Mouse (Mus musculus) gastrocnemius, postnatal 14 days (tissue): ENCODE results near the gene Cnnm2. TPM values are rescaled to one million over a fixed set of nuclear protein-coding genes. Genes with fewer than 3 reads are reported as not detected.

Source experiments
- DNase-seq: peaks from one replicate; pipeline ENCODE4 v3.0.0; 2021; ENCODE audit warnings: mixed read lengths
- intact Hi-C: fragments of 180-260 bp; cut with DNase I; formaldehyde crosslinking; loops from one replicate; pipeline ENCODE4 v1.15.1; 2025; ENCODE audit warnings: low total_unique reads
- total RNA-seq, 2 experiments: library from RNA; stranded (reverse); gene quantifications; 2 replicates each; pipeline ENCODE4 v1.2.3; 2021

Gene Cnnm2
- total RNA-seq, 2 experiments from 2014 or later: 4.0 to 4.1 TPM

DNA sequence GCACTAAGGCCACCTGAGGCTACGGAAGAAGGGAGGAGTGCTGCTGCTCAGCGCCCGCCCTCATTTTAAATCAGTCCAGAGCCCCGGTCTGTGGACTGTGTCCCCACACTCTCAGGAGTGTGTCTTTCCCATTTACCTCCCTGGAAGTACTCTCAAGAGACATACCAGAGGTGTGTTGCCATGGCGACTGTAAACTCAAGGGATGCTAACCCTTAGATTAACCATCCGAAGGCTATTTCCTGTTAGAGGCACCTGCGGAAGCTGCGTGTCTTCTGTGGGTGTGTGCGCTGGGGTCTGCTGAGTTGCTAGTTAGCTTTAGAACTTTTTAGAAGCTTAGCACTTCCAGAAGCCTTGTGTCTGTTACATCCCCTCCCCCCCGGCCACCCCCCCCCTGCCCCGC, 107.7 kb downstream of the Cnnm2 start:
- intact Hi-C loops: loop anchor here (5.0 to 10.0 kb wide), 2 partner anchors 197 to 274 kb away; partner anchors contain the start of genes Cyp17a1 and Wbp1l
- no peak for DNase-seq

DNA sequence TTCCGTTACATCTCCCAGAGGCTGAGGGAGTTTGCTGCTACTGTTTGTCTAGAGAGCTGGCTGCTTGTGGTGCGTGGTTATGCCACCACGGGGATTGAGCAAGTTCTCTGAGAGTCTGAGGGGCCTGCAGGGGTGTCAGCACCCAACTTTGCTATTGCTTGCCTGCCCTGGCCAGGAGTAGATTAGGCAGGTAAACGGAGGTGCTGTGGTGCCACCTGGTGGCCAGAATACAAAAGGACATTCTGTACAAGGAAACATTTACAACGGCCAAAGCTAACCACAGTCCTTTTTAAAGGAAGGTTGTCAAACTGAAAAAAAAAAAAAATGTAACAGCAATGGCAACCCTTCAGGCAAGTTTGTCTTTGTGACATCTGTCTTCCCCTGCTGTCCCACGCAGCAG, 108.1 kb downstream of the Cnnm2 start:
- peak; percentile 68 for DNase-seq
- intact Hi-C loops: loop anchor here (5.0 to 10.0 kb wide), 2 partner anchors 197 to 275 kb away; partner anchors contain the start of genes Cyp17a1 and Wbp1l

DNA sequence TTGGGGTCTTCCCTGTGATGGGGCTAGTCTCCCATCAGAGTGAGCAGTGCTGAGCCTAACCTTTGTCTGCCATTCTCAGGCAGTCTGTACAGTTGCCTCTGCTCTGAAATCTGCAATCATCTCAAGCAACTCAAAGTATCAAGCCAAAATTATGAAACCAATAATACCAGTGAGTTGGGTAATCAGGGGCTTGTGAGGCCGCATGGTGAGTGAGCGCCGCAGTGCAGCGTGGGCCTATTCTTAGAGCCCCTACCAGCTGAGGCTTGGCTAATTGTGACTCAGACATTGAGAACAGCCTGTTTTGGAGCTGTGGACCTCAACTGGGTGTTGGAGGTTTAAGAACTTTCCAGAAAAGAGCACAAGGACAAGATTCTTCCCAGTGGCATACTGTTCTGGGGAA, 109.7 kb downstream of the Cnnm2 start:
- no peak for DNase-seq
- intact Hi-C loops: no loop called here

DNA sequence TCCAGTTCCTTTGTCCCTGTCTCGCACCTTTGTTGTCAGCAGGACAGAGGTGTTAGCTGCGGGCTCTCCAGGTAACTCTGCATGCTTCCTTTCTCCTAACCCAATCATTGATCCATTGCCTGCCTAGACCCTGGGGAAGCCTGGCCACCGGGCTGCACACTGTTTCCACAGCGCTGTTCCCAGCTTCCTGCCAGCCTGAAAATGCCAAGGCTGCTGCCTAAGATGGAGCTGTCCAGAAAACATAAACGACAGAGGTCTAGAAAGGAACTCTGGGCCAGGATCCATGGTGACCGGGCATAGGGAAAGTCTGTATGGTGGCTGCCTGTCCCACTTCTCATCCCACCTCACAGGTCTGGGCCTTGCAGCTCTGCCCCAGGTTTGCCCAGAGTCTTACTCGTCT, 110.3 kb downstream of the Cnnm2 start:
- DNase-seq: no peak
- intact Hi-C loops: no loop called here

DNA sequence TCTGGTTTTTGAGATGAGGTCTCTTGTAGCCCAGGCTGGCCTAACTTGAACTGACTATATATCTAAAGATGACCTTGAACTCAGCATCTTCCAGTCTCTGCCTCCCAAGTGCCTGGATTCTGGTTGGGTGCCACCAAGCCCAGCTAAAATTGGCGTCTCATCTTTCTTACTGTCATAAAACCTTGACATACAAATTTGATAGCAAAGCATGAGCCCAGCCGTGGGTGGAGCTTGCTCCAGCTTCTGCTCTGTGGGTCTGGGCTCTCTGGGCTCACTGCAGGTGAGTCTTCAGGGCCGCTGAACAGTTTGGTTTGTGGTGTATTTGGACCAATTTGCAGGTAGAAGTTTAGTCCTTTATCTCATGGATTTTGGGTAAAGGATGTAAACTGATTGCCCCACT, 112.5 kb downstream of the Cnnm2 start:
- intact Hi-C loops: no loop called here
- no peak for DNase-seq

DNA sequence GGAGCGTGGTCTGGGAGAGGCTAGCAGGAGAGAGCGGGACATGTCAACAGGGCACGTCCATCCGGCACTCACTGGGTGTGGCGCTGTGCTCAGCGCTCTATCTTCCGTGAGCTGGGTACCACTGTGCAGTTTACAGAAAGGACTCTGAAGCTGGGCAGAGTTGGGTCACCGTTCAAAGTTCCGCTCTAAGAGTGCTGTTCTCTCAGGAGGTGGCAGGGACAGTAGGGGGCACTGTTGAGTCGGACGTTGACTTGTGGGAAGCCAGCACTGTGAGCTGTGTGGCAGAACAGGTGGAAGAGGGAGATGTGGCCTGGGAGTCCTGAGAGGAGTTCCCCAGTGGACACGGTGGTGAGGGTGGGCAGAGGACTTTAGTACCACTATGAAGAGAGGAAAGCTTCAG, 114.4 kb downstream of the Cnnm2 start:
- peak; percentile 84 for DNase-seq
- intact Hi-C loops: no loop called here

DNA sequence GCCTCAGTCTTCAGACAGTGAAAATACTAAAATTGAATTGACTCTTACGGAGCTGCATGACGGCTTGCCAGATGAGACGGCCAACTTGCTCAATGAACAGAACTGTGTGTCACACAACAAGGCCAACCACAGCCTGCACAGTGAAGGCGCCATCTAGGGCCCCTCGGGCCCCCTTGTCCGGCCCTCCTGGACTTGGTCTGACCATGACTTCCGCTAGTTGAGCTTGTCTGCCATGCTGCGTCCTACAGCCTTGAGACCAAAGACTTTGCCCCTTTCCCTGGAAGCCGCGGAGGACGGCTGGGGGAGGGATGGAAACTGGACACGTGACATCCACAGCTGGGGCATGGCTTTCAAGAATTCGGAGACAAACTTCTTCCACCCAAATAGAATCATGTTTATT, 116.5 kb downstream of the Cnnm2 start:
- intact Hi-C loops: loop anchor here (2.0 kb wide), 1 partner anchor 113 kb away; no protein-coding TSS in a partner anchor
- DNase-seq: no peak

DNA sequence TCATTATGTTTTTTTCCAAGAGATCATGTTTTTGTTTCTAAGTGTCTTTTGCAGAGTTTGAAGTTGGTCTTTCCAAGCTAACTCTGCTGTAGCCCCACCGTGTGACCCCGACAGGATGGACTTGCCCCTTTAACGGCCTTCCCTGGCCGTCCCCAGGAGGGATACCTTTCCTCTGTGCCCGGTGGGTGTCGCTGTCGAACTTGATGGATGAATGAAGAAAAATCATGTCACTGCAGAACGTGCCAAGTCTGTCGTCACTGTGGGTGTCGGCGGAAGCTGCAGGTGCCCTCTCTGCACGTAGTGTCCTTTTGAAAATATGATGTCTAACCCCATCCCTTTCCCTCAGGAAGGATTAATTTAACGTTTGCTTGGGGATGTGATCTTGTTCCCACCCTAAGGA, 117.0 kb downstream of the Cnnm2 start:
- intact Hi-C loops: loop anchor here (2.0 kb wide), 1 partner anchor 112 kb away; no protein-coding TSS in a partner anchor

DNA sequence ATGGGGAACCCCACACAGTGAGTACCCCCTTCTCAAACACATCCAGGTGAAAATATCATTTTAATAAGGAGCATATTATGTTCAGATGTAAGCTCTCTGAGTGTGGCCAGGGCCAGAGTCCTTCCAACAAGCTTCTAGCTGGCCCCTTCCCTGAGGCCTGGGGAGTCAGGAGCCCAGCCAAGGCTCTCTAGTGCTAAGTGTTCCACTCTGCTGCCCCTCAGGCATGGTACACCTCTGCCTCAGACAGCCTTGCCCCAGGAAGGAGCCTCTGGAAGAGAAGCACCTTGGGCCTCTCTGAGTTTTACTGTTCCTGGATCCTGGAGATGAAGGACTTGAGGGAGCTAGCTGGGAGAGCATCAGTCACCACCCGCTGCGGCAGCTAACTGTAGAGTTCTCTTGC, 118.5 kb downstream of the Cnnm2 start:
- intact Hi-C loops: loop anchor here (2.0 kb wide), 1 partner anchor 111 kb away; no protein-coding TSS in a partner anchor
- DNase-seq: no peak

More for the DNA sequence above, 117.0 kb downstream of the Cnnm2 start:
- peak; percentile 71 for DNase-seq

DNA sequence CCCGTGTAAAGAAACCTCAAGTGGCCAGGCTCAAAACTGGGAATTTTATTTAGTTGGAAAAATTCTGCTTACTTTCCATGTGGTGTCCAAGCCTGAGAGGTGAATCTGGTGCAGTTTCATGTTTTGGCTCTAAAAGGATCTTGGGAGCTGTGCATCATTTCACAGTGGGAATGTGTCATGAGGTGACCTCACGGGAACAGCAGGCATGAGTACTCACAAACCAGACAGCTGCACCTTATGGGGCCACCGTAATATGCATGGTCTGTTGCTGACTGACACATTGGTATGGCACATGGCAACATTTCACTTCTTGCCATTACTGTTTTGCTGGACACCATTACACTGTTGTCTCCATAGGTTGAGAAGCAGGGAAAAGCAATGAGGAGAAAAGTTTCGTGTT, 124.0 kb downstream of the Cnnm2 start:
- intact Hi-C loops: no loop called here
- no peak for DNase-seq

DNA sequence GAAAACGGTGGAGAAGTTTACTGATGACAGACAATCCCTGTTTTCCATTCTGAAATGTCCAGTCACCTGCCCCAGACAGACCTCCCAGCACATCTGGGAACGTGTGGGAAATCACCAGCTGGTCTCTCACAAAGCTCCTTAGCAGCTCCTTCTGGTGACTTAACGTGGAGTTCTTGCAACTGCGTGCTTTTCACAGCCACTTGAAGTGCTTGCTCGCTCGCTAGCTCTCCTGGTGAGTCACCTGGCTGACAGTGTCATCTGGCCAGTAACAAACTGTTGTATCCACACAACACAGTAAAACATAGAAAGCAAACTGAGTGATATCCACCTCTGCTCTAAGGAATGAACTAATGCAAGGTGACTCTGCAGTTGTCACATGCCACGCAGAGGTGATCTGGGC, 125.4 kb downstream of the Cnnm2 start:
- no peak for DNase-seq
- intact Hi-C loops: no loop called here

DNA sequence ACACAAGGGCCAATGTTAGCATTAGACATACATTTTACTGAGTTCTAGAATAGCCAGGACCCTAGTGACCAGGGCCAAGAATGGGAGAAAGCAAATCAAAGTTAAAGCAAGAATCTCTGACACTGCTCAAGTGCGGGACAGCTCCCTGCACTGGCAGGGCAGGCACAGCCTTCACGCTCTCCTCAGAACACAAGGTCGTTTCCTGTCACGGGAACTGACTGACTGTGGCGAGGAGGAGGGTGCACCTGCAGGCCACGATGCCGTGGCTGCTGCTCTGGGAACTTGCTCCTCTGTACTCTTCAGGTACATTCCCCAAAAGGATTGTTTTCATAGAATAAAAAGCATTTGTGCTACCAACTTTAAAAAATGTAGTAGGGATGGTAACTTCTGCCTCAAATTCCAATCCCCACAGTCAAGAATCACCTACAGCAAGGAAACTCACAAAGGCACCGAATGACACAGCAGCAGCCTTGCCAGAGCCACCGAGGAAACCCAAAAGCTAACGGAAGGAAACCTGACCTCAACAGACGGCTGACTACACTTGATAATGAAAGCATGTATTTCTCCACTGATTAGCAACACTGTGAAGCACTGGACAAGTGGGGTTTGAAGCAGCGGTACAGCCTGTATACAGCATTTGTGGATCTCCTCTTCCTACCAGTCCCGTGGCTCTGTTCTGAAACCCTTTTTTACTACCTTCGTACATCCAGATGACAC, 126.6 kb downstream of the Cnnm2 start:
- no peak for DNase-seq
- intact Hi-C loops: no loop called here

DNA sequence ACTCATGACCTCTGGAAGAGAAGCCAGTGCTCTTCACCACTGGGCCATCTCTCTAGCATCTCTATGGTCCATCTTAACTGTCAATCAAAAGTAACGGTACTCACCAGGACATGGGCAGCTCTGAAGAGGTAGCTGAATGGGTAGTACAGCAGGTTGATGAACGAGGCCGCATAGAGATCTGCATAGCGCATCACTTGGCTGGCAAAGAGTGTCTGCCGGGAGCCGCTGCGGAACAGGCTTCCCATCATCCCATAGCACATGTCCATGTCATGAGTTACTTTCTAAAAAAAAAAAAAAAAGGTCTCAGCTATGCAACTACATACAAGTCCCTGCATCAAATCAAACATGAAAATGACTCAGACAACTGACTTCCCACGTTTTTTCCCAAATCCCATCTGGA, 128.3 kb downstream of the Cnnm2 start:
- no peak for DNase-seq
- intact Hi-C loops: no loop called here

DNA sequence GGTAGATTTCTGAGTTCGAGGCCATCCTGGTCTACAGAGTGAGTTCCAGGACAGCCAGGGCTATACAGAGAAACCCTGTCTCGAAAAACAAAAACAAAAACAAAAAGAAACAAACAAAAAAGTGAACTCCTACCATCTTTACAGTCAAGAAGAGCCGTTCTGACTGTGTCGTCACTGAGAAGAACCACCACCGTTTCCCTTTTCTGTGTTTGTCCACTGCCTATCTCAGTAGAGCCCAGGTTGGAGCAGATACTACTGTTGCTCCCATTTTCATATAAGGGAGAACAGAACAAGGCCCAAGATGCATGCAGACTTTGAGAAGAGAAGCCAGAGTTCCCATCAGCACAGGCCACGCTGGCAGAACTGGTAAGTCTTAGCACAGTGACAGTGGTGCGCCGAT, 129.3 kb downstream of the Cnnm2 start:
- DNase-seq: no peak
- intact Hi-C loops: no loop called here

DNA sequence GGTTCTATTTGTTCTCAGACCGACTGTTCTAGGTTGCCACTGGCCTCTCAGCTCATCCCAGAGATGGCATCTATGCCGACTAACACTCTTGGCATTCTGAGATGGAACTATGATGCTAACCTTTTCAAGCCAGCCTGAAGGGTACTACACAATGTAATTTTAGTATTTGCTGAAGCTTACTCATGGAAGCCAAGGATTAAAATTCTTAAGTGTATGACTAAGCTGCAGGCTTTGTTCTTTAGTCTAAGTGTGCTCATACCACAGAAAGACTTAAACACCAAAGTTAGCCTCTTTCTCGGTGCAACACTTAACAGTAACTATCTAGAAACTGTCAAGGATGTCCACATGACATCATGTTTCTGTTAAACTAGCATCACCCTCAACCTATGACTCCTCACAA, 131.5 kb downstream of the Cnnm2 start:
- no peak for DNase-seq
- intact Hi-C loops: no loop called here

DNA sequence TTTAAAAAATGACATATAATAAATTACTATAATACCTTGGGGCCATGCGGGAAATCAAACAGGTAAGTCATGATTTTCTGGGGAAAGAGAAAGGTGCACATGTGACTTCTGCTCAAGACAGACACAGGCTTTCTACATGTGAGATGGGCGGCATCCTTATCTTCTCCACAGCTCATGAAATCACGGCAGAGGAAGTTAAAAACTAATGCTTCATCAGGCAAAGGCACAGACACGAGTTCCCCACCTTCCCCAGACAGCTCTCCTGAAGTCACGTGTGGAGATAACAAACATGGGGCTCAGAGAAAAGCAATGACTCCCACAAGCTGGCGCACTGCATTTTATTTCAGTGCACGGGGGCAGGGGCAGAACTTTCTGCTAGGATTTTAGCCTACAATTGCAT, 132.1 kb downstream of the Cnnm2 start:
- no peak for DNase-seq
- intact Hi-C loops: no loop called here

DNA sequence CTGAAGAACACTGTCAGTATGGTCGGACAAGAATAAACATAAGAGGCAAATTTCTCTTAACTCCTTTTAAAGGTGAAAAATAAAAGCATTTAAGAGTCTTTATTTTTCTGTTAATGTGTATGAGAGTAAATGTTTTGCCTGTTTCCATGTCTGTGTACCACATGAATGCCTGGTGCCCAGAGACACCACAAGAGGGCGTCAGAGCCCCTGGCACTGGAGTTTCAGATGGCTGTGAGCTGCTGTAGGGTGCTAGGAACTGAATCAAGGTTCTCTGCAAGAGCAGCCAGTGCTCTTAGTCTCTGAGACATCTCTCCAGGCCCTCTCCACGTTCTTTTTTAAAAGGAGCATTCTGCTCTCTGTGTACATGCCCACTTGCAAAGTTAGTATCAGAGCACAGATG, 135.7 kb downstream of the Cnnm2 start:
- intact Hi-C loops: no loop called here
- DNase-seq: no peak

DNA sequence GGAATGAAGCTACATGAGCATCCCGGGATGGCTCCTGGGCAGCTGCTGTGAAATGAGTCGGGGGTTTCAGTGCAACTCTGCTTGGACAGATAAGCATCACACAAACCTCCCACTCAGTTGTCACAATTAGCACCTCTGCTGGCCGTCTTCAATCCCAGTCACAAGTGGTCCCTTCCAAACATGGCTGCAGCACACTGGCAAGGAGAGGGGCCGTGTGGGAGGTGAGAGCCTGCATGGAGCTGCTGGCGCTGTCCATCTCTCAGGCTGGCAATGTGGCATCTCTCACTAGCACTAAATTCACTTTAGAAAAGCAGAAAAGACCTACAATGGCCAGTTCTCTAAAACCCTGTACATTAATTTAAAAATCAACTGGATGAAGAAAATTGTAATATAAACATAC, 136.8 kb downstream of the Cnnm2 start:
- intact Hi-C loops: no loop called here
- DNase-seq: no peak

DNA sequence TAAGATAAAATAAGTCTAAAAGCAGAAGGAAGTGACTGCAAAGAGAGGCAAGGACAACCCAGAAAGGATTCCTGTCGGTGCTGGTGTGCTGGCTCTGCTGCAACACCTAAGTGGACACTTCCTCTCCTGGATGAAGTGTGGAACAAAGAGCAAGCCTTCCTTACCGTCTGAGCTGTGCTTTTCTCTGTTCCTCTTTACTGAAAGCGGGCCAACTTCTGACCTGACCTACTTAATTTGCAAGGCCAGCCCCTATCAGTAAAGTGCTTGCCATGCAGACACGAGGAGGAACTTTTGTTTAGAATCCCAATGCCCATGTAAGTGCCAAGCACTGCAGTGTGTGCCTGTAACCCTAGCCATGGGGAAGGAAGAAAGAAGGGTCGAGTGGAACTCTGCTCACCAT, 137.9 kb downstream of the Cnnm2 start:
- DNase-seq: no peak
- intact Hi-C loops: no loop called here

DNA sequence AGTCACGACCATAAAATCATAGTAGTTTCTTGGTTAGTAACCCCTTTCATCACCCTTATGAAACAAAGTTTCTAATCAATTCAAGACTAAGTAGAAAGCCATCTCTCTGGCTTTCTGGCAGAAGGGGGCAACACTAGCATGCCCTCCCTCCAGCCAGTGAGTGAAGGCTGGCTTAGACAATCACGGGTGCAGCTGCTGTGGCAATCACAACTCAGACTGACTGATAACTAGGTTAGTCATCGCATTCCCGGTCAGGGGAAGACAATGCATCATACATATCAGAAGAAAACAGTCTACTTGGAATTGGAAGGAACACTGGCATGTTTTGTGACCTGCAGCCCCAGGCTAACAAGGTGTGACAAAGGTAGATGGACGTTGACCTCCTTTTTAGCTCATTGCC, 138.5 kb downstream of the Cnnm2 start:
- intact Hi-C loops: no loop called here
- no peak for DNase-seq

DNA sequence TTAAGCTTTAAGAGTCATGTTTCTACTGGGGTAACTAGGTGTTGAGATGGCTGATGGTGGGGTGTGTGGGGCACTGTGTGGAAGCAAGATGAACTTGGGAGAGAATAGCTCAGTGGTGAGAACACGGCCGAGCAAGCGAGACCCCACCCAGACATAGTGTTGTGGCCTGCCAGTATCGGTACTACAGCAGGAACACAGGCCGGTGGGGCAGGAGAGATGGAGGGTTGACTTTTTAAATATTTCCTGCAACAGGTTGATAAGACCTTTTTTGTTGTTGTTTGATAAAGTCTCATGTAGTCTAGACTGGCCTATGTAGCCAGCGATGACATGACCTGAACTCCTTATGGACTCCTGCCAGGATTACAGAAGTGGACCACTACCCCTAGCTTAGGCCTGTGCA, 139.4 kb downstream of the Cnnm2 start:
- DNase-seq: no peak

DNA sequence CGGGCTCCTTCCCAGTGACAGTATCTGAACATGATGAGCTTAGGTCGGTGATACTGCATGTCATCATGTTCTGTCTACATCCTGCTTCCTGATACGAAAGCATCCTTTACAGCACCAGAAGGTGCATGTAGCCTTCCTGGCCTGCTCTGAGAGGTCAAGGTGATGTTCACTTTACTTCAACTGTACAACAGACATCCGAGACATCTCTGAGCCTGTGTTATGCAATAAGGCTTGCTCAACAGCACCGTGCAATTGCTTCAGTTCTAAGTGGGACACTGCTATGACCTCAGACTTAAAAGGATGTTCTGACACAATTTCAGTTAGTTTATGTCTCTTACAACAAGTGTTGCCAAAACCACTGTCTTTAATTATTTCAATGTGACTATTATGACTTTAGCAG, 139.9 kb downstream of the Cnnm2 start:
- no peak for DNase-seq
- intact Hi-C loops: no loop called here

More for the DNA sequence above, 139.4 kb downstream of the Cnnm2 start:
- intact Hi-C loops: no loop called here
